Mouse (Mus musculus) thymus, postnatal 36 days (tissue): ENCODE data around the gene Tbx21.

ENCODE experiments used
- DNase-seq, 2 experiments: peaks; one replicate each; pipeline ENCODE4 v3.0.0; 2022; ENCODE audit warnings: mixed read lengths in 2 of 2

Gene Tbx21

GRCm38 (mm10) chr11:97131683-97132082, 16.6 kb upstream of the Tbx21 start:
- no peak for DNase-seq

- DNase-seq = no peak
Measured at GRCm38 (mm10) chr11:97130318-97130717, 15.2 kb upstream of the Tbx21 start.

GRCm38 (mm10) chr11:97128956-97129355, 13.8 kb upstream of the Tbx21 start:
- no peak for DNase-seq

GRCm38 (mm10) chr11:97127470-97128223, 12.5 kb upstream of the Tbx21 start:
- DNase-seq = no peak

- DNase-seq = peak; percentile 71 to 77
Measured at GRCm38 (mm10) chr11:97126645-97127468, 11.7 kb upstream of the Tbx21 start.

GRCm38 (mm10) chr11:97124266-97125036, 9.3 kb upstream of the Tbx21 start:
- no peak for DNase-seq

GRCm38 (mm10) chr11:97123282-97123890, 8.3 kb upstream of the Tbx21 start:
- DNase-seq = no peak

- DNase-seq = no peak
Measured at GRCm38 (mm10) chr11:97120641-97121040, 5.5 kb upstream of the Tbx21 start.

GRCm38 (mm10) chr11:97120221-97120620, 5.1 kb upstream of the Tbx21 start:
- DNase-seq = no peak

- peak; percentile 22 to 26 for DNase-seq
Measured at GRCm38 (mm10) chr11:97115797-97116196, 666 bp upstream of the Tbx21 start.

- no peak for DNase-seq
Measured at GRCm38 (mm10) chr11:97112519-97113125, 2.5 kb downstream of the Tbx21 start.

- DNase-seq = no peak
Measured at GRCm38 (mm10) chr11:97108976-97109375, 6.2 kb downstream of the Tbx21 start.

- DNase-seq = no peak
Measured at GRCm38 (mm10) chr11:97104091-97104483, 11.0 kb downstream of the Tbx21 start.

GRCm38 (mm10) chr11:97103163-97104090, 11.7 kb downstream of the Tbx21 start:
- DNase-seq = no peak

- peak; percentile 71 to 76 for DNase-seq
Measured at GRCm38 (mm10) chr11:97101722-97102121, 13.4 kb downstream of the Tbx21 start.

GRCm38 (mm10) chr11:97098791-97099190, 16.3 kb downstream of the Tbx21 start:
- no peak for DNase-seq

GRCm38 (mm10) chr11:97094600-97094999, 20.5 kb downstream of the Tbx21 start:
- no peak for DNase-seq

- no peak for DNase-seq
Measured at GRCm38 (mm10) chr11:97086365-97086764, 28.8 kb downstream of the Tbx21 start.

GRCm38 (mm10) chr11:97084821-97085505, 30.2 kb downstream of the Tbx21 start:
- DNase-seq = no peak

- no peak for DNase-seq
Measured at GRCm38 (mm10) chr11:97083401-97084140, 31.6 kb downstream of the Tbx21 start.
